Mouse (Mus musculus): ENCODE data around the gene H2-T24.
"Not testable (repeated sequence)": the region's sequence is repeated elsewhere in the genome, so short reads cannot be mapped to it uniquely, and the experiment has no call there.

Gene H2-T24

DNA sequence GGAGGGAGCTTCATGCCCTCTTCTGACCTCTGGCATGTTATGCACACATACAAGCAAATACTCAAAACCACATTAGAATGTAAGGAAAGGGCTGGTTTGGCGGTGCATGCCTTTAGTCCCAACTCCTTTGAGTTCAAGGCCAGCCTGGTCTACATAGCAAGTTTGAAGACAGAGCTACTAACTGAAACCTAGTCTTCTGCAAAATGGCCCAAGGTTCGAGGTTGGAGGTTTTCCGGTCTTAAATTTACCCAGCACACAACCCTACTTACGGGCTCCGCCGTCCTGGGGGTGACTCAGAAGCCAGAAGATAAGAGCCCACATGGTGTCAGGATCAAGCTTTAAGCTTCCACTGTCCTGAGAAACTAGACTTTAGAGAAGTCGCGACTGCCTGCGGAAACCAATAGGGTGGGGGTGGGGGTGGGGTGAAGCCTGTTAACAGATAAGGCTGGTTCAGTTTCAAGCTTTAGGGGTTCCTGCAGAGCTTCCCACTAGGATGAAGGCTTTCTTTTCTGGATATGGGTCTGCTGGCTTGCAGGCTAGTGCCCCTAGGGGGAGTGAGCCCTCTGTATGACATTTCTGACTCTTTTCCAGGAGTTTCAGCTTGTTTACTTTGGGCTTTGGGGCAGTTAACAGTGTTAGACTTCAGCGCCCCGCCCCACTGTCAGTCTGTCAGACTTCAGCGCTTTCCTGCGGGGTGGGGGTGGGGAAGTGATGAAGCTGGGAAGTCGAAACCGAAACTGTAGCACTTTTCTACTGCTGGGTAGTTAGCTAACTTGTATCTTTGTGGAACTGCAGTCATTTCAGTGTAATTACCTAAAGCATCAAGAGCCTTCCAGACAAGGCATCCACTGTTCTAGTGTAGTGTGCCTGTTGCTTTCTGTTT, at the start of gene H2-T24:
Gene H2-T24, minus strand, starts transcription at position 370 of the 883 bp plus-strand sequence.
- in situ Hi-C loops (cut with MboI, MseI): no loop called here

DNA sequence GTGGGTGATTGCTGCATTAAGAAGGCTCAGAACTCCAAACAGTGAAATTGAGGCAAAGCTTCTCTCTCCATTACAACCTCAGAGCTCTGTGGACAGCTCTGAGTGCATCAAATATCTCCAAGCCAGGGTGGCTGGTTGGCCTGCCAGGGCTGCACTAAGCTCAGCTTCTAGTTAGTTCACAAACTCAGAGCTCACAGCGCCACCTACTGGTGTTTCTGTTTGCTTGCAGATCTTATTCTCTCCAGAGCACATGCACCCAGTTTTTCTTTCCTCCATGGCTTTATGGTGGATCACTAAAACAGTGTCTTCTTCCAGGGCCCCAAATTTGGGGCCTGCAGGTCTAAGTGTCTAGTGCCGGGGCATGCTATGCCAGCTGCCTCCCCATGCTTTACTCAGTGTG, 40.5 kb upstream of the H2-T24 start:
- in situ Hi-C loops (cut with MboI, MseI): no loop called here

DNA sequence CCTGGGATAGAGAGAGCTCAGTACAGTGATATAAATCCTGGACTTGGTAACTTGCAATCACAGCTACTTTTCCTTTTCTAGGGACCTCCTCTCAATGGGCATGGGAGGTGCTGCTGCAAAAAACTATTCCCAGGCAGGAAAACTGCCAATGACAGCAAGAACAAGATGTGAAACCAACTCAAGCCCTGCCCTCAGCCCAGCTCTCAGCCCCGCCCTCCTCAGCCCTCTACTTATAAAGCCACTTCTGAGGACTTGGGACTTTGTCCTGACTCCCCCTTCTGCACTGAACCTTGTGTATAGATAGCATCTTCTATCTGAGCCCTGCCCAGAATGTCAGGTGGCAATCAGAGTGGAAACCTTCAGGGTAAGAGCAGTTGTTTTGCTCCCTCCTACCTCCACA, 38.0 kb upstream of the H2-T24 start, which contains the start of gene Gm11127:
Gene Gm11127, minus strand, starts transcription at position 10 of the 400 bp plus-strand sequence.
- in situ Hi-C loops (cut with MboI, MseI): not testable (repeated sequence)

DNA sequence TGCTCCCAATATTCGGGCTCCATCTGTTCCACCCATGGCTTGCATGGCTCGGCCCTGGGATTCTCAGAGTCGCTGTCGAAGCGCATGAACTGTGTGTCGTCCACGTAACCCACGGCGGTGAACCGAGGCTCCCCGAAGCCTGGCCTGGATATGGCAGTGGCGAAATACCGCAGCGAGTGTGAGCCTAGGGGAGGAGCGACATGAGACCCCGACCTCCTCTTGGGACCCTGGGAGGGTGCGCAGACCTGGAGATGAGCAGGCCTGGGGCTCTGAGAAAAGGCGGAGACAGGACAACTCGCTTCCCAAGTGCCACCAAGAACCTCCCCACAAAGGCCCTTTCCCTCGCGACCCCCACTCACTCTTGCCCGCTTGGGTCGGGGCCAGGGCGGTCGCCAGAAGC, 37.6 kb upstream of the H2-T24 start:
- in situ Hi-C loops (cut with MboI, MseI): not testable (repeated sequence)

DNA sequence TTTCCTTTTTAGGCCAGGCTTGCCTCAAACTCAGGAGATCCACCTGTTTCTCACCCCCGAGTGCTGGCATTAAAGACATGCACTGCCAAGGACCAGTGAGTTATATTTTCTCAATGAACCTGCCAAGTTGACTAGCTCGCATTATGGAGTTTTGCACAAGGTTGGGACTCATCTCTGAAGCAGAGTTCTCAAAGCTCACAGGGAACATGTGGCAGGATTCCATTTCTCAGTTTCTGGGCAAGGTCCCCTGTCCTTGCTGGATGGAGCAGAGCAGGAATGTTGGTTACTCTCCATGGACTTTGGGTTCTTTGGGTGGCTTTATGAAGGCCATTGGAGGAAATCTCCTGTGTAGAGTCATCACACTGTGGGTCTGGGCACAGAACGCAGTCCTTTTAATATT, 22.9 kb upstream of the H2-T24 start:
- in situ Hi-C loops (cut with MboI, MseI): no loop called here

DNA sequence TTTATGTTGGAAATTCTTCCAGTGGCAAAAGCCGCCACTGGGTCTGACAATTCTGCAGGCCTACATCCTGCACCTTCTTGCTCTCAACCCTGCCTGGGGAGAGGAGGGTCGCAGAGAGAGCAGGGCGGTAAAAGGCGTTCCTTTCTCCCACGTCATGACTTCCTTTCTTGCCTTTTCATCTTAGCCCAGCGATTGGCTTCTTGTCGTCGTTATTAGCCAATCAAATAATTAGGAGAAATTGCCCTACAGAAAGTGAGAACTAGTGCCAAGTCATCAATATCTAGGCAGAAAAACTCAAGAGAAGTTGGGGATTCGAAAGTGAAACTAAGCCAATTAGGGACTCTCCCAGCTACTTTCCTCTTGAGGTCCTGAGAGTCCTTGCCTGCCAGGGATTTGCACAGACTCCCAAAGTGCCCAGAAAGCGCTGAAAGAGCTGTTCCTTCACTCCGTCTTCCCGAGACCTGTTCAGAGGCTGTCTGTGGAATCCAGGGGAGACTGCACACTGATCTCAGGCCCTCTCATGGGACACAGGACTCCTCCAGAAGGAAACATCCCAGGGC, 22.3 kb upstream of the H2-T24 start, which contains the start of the genes H2-T22 and Gm6034:
Gene H2-T22, minus strand, starts transcription at position 138 of the 560 bp plus-strand sequence.
Gene Gm6034, plus strand, starts transcription at position 352 of the 560 bp plus-strand sequence.
- in situ Hi-C loops (cut with MboI, MseI): not testable (repeated sequence)

DNA sequence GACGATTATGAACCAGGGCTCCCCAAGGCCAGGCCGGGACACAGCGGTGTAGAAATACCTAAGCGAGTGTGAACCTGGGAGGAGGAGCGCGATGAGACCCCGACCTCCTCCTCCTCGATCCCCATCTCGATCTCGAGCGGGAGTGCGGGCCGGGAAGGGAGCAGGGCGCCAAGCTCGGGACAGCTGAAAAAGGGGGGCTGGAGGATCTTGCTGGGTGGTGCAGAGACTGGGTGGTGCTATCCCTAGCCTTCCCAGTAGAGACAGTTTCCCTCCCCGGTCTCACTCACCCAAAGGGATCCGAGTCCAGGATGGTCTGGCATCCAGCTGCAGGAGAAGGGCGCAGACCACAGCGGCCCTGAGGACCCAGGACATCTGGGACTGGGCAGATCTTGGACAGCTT, 21.7 kb upstream of the H2-T24 start:
- in situ Hi-C loops (cut with MboI, MseI): not testable (repeated sequence)

DNA sequence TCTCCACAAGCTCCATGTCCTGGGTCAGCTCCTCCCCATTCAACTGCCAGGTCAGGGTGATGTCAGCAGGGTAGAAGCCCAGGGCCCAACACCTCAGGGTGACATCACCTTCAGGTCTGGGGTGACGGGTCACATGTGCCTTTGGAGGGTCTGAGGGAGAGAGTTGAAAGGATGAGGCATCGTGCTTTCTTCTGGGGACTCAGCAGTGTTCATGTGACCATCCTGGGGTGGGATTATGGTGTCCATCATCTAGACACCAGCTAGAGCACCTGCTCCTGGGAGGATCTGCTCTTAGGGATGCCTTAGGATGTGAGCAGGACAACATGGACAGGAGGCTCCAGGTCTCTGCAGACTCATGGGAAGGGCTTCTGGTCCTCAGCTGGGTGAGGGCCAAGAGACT, 20.2 kb upstream of the H2-T24 start:
- in situ Hi-C loops (cut with MboI, MseI): not testable (repeated sequence)

DNA sequence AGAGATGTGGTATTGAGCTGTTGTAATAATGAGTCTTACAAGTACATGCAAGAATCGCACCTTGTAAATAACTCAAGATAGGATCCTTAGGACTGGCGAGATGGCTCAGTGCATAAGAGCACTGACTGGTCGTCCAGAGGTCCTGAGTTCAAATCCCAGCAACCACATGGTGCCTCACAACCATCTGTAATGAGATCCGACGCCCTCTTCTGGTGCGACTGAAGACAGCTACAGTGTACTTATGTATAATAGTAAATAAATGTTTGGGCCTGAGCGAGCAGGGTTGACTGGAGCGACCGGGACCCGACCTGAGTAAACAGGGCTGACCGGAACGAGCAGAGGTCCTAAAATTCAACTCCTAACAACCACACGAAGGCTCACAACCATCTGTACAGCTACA, 15.8 kb upstream of the H2-T24 start:
- in situ Hi-C loops (cut with MboI, MseI): not testable (repeated sequence)

DNA sequence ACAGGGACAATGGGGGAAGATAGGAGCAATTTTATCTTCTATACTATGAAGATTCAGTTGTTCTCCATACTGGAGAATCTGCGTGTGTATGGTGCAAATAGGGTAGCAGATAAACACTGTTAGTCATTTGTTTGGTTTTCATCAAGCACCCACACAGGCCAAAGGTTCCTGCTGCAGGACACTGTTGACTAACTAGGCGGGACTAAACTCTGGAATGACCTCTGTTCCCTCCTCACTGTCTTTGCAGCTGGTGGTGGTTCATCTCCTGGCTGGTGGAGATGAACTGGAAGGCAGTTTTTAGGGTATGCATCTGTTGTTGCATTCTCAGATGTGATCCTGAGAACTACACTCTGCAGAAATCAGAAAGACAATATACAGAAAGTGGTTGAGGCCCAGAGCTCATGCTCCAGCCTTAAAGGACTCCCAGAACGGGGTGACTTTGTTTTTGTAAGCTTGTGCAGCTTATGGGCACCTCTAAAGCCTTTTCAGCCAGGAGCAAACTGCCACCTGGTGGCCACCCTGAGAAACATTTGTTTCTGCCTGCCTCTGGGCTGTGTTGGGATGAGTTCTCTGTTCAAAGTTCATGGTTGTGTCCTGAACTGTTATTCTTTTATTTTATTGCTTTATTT, 14.8 kb upstream of the H2-T24 start:
- in situ Hi-C loops (cut with MboI, MseI): not testable (repeated sequence)

DNA sequence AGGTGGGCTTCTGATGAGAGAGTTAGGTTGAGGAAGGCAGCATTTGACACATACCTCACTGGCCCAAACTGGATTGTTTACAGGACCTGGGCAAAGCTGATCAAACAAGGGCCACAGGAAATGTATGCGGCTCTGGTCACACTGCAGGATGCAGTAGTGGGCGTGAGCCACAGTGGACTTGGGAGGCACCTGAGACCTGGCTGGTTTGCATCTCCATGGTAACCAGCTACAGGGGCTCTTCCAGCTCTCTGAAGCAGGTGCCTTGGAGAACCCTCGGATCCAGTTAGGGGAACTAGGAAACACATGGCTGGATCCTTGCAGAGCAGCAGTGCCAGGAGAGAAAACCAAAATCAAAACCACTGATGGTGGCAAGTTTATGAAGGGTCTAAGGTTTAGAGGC, 14.2 kb upstream of the H2-T24 start:
- in situ Hi-C loops (cut with MboI, MseI): loop anchor here (5.0 kb wide), 3 partner anchors 37 to 107 kb away; no protein-coding TSS in a partner anchor

DNA sequence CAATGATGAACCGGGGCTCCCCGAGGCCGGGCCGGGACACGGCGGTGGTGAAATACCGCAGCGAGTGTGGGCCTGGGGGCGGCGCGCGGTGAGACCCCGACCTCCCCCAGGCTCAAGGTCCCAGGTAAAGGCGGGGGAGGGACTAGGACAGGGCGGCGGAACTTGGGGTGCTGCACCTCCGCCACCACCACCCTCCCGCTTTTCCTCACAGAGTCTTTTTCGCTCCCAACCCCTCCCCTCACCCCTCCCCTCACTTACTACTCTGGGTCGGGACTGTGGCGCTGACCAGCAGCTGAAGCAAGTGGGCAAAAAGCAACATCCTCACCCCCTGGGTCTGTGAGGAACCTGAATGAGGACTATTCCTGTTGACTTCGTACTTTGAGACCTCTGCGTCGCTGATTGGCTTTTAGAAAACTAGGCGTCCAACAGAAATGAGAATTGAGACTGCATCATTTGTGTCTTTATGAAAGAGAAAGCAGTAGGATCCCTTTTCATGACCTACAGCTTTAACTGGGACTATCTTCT, 12.1 kb upstream of the H2-T24 start, which contains the start of gene H2-T23:
Gene H2-T23, minus strand, starts transcription at position 505 of the 525 bp plus-strand sequence.
- in situ Hi-C loops (cut with MboI, MseI): loop anchor here (5.0 kb wide), 3 partner anchors 35 to 105 kb away; no protein-coding TSS in a partner anchor

DNA sequence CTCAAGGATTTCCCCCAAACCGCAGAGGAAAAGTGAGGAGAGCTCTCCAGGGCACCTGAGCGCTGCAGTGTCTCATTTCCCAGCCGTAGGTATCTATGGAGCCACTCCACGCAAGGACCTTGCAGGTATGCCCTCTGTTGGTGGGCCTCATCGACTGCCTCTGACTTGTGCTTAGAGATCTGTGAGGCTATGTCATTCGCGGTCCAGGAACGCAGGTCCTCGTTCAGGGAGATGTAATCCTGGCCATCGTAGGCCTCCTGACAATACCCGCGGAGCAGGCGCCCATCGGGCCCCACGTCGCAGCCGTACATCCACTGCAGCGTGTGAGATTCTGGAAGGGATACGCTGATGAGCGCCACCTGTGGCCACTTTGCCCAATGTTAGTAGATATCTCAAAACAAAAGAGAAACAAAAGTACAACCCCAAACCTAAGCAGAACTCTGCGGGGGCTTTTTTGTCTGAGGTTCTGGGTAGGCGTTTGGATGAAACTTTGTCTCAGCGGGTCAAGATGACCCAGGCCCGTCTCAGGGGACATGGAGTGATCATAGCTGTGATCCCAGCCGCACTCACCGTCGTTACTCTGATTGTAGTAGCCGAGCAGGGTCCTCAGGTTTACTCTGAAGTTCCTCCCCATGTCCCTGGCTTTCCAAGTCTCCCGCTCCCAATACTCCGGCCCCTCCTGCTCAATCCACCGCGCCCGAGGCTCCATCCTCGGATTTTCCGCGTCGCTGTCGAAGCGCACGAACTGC, 11.4 kb upstream of the H2-T24 start:
- in situ Hi-C loops (cut with MboI, MseI): loop anchor here (5.0 kb wide), 3 partner anchors 34 to 104 kb away; no protein-coding TSS in a partner anchor

DNA sequence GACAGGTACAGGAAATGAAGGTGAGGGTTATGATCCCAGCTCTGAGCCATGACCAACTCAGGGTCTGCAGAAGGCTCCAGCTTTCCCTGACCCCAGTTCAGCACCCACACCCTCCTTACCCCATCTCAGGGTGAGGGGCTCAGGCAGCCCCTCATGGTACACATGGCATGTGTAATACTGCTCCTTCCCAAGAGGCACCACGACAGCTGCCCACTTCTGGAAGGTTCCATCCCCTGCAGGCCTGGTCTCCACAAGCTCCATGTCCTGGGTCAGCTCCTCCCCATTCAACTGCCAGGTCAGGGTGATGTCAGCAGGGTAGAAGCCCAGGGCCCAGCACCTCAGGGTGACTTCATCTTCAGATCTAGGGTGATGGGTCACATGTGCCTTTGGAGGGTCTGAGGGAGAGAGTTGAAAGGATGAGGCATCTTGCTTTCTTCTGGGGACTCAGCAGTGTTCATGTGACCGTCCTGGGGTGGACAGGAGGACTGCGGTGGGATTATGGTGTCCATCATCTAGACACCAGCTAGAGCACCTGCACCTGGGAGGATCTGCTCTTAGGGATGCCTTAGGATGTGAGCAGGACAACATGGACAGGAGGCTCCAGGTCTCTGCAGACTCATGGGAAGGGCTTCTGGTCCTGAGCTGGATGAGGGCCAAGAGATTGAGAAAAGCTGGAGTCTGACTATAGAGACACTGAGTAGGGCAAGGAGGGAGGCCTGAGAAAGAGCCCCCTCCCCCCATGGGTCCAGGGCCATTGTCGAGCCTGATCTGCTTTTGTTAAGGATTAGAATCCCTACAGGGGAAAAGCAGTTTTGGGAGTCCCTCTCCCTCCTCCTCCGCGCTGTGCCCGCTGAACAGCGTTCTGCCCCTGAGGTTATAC, 10.6 kb upstream of the H2-T24 start:
- in situ Hi-C loops (cut with MboI, MseI): loop anchor here (5.0 kb wide), 3 partner anchors 34 to 104 kb away; no protein-coding TSS in a partner anchor

DNA sequence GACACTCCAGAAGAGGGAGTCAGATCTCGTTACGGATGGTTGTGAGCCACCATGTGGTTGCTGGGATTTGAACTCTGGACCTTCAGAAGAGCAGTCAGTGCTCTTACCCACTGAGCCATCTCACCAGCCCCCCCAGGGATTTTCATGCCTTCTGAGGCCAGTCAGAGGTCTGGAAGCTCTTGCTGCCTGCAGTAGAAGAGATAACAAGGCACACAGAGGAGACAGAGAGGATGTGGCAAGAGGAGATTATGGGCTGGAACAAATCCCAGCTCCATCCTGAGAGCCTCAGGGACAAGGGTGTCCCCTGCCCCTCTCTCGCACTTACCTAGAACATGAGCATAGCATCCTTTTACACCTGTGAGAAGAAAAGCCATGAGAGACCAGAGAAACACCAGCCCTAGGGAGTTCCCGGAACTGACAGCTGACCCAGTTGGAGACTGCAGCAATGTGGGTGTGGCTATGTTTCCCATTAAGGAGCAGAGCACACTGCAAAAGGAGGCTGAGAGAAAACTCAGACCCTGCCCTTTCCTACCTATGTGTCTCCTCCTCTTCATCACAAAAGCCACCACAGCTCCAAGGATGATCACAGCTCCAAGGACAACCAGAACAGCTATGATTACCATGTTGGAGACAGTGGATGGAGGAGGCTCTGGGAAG, 9.8 kb upstream of the H2-T24 start:
- in situ Hi-C loops (cut with MboI, MseI): loop anchor here (5.0 kb wide), 3 partner anchors 33 to 103 kb away; no protein-coding TSS in a partner anchor

DNA sequence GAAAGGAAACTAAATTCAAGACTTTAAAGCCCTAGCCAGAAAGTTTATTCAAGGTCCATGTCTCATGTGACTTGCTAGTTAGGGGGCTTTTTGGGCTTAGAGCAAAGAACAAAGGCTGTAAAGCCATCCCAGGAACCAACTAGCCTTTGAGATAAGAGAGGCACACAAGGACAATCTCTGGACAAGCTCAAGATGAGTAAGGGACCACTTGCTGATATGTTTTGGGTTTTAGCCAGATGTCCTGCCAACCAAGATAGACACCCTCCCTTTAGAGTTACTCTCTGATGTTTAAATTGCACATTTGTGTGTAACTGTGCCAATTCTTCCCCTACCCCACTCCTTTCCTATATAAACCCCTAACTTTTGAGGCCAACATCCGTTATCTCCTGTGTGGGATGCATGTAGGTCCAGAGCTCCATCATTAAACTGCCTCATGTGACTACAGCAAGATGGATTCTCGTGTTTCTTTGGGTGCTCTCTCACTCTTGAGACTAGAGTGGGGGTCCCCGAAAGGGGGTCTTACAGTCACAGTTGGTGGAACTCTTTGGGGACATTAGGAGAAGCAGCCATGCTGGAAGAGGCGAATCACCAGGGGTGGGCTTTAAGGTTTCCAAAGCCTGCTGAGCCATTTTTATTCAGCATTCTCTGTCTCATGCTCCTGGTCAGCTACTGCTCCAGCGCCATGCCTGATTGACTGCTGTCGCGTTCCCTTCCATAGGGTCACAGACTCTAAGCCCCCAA, 8.7 kb upstream of the H2-T24 start:
- in situ Hi-C loops (cut with MboI, MseI): no loop called here

DNA sequence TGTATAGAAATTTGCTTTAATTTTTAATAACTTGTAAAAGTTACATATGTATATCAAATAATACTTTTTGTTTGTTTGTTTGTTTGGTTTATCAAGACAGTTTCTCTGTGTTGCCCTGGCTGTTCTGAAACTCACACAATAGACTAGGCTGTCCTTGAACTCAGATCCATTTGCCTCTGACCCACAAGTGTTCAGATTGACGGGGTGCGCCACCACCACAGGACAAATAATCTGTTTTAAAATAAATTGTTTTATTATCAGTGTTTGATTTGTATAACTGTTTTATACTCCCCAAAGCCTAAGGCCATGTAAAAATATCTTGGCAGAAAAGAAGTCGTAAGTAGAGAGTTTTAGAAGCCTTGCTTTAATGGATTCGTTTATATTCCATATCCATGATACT, 7.3 kb upstream of the H2-T24 start:
- in situ Hi-C loops (cut with MboI, MseI): no loop called here

DNA sequence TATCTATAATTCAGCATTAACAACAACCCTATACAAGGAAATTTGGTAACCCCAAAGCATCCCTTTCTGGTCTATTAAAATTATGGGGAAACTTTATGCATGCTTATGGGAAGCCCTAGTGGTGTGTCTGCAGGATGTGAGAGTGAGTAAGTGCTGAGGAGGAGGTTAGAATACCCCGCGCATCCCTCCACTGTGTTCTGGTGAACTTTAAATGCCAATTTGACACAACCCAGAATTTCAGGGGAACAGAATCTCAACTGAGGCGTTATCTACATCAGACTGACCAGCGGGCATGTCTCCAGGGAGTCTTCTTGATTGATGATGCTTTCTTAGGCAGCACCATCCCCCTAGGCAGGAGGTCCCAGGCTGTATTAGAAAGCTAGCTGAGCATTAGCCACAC, 5.5 kb upstream of the H2-T24 start:
- in situ Hi-C loops (cut with MboI, MseI): no loop called here

DNA sequence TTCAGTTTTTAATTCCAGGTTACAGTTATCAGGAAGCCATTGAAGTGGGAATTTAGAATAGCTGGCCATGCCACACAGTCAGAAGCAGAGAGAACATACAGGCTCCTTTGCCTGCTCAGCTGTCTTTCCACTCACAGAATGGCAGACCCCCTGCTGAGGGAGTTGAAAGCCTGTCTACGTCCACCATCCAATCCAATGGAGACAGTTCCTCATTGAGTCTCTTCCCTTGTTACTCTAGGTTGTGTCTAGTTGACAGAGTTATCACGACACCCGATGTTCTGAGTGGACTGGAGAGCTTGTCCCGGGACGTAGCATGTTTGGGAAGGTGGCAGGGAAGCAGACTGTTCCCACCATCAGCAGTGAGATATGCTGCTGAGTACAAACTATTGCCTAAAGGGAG, 4.8 kb upstream of the H2-T24 start:
- in situ Hi-C loops (cut with MboI, MseI): no loop called here

Data from regulatory T cell (primary cell).